Mouse (Mus musculus) WW6 (cell line): ENCODE results near the gene Rad54l.
A peak's percentile ranks its signal among the peaks of the same experiment; 100 is the strongest.

ENCODE experiments used
- DNase-seq: peaks from one replicate; pipeline ENCODE4 v3.0.0-alpha.2; 2013; ENCODE audit warnings: low read depth, low spot score

The Rad54l gene

GRCm38 (mm10) chr4:116141736-116142135, 18.2 kb upstream of the Rad54l start:
- no peak for DNase-seq

- DNase-seq, result no peak
Observed at GRCm38 (mm10) chr4:116140801-116141574, 17.5 kb upstream of the Rad54l start.

- DNase-seq, result no peak
Observed at GRCm38 (mm10) chr4:116137421-116137996, 14.0 kb upstream of the Rad54l start.

- DNase-seq, result no peak
Observed at GRCm38 (mm10) chr4:116134990-116135389, 11.5 kb upstream of the Rad54l start.

- no peak for DNase-seq
Observed at GRCm38 (mm10) chr4:116133126-116133525, 9.6 kb upstream of the Rad54l start.

GRCm38 (mm10) chr4:116127956-116128355, 4.5 kb upstream of the Rad54l start:
- no peak for DNase-seq

GRCm38 (mm10) chr4:116125803-116126386, 2.4 kb upstream of the Rad54l start:
- no peak for DNase-seq

GRCm38 (mm10) chr4:116122762-116123161, 728 bp downstream of the Rad54l start:
- no peak for DNase-seq

GRCm38 (mm10) chr4:116111486-116111885, 12.0 kb downstream of the Rad54l start:
- no peak for DNase-seq

GRCm38 (mm10) chr4:116110695-116111094, 12.8 kb downstream of the Rad54l start:
- no peak for DNase-seq

- DNase-seq, result no peak
Observed at GRCm38 (mm10) chr4:116105278-116105677, 18.2 kb downstream of the Rad54l start.

GRCm38 (mm10) chr4:116100959-116101358, 22.5 kb downstream of the Rad54l start:
- no peak for DNase-seq

GRCm38 (mm10) chr4:116097211-116097610, 26.3 kb downstream of the Rad54l start:
- DNase-seq, result no peak

- DNase-seq, result no peak
Observed at GRCm38 (mm10) chr4:116096291-116096690, 27.2 kb downstream of the Rad54l start.

- no peak for DNase-seq
Observed at GRCm38 (mm10) chr4:116088510-116089249, 34.8 kb downstream of the Rad54l start.

GRCm38 (mm10) chr4:116077240-116078095, 46.0 kb downstream of the Rad54l start:
- no peak for DNase-seq

- no peak for DNase-seq
Observed at GRCm38 (mm10) chr4:116076369-116077231, 46.9 kb downstream of the Rad54l start.

GRCm38 (mm10) chr4:116075631-116076368, 47.7 kb downstream of the Rad54l start:
- DNase-seq, result no peak

- peak; percentile 90 for DNase-seq
Observed at GRCm38 (mm10) chr4:116074861-116075620, 48.4 kb downstream of the Rad54l start, which contains the start of the genes Uqcrh and Lrrc41. Gene Uqcrh, minus strand, starts transcription at chr4:116075071. Gene Lrrc41, plus strand, starts transcription at chr4:116075269.
